Mouse (Mus musculus) liver, adult 10 weeks (tissue): ENCODE results near the gene Fam189a2. TPM values are rescaled to one million over a fixed set of nuclear protein-coding genes. Genes with fewer than 3 reads are reported as not detected.

Experiments used
- polyA plus RNA-seq: library from polyadenylated mRNA; stranded (reverse); fragments of 350-450 nt; fragmentation: Illumina TruSeq; extraction: RNeasy Lipid Tissue Mini Kit (QIAGEN cat#74804); gene quantifications from one replicate; pipeline ENCODE4 v1.2.3, GENCODE M21; 2014; ENCODE audit warnings: low read depth, low replicate concordance

Fam189a2 gene
- polyA plus RNA-seq = 0.29 TPM

GRCm38 (mm10) chr19:24030871-24031556 lies at the start of gene Fam189a2:
Fam189a2 (minus strand) TSS chr19:24031019.

Other genes with a start within 250 kb of the Fam189a2 start
- 5.7 TPM for gene Tjp2, start 194.0 kb upstream of the Fam189a2 start, polyA plus RNA-seq
- gene Fxn, start 249.6 kb upstream of the Fam189a2 start, polyA plus RNA-seq = 2.7 TPM